Mouse (Mus musculus): ENCODE results near the gene Clta. TPM values are rescaled to one million over a fixed set of nuclear protein-coding genes. Genes with fewer than 3 reads are reported as not detected.

Gene Clta
- polyA plus RNA-seq, 1 experiment from 2014 or later = 217 TPM

DNA sequence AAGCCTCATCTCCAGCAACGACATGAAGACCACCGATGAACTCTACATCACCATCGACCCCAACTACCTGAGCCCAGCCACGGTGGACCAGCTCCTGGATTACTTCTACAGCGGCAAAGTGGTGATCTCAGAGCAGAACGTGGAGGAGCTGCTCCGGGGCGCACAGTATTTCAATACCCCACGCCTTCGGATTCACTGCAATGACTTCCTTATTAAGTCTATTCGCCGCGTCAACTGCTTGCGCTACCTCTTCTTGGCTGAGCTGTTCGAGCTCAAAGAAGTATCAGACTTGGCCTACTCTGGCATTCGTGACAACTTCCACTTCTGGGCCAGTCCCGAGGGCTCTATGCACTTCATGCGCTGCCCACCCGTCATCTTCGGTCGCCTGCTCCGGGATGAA lies 20.5 kb upstream of the Clta start:
- no peak overlapping the region for H3K27ac ChIP-seq
- DNase-seq (ENCODE audit: low spot score) = no peak
- H3K27me3 ChIP-seq (ENCODE audit: low read depth, poor library complexity, severe bottlenecking) = 0 out of 2 replicates have a peak, but pooled peaks cover 3% of the 10 kb centered on the region
- WGBS = 92% methylated on average over 22 of the region's 22 CpGs
- H3K4me3 ChIP-seq = no peak overlapping the region
- no peaks in the 10 kb centered on the region for H3K36me3 ChIP-seq
- H3K4me1 ChIP-seq = peaks cover 16% of the 10 kb centered on the region
- H3K9me3 ChIP-seq (replicated peaks) = no peaks in the 10 kb centered on the region

GRCm38 (mm10) chr4:43984326-43984725 lies 19.9 kb upstream of the Clta start:
- Histone ChIP-seq H3K27ac (no peak overlapping the region), H3K36me3 (no peaks in the 10 kb centered on the region), H3K9me3 (replicated peaks) (no peaks in the 10 kb centered on the region), H3K4me1 (peaks cover 10% of the 10 kb centered on the region), H3K27me3 (ENCODE audit: low read depth, poor library complexity, severe bottlenecking) (0 out of 2 replicates have a peak, but pooled peaks cover 3% of the 10 kb centered on the region), H3K4me3 (no peak overlapping the region)
- peak; percentile 26 for DNase-seq (ENCODE audit: low spot score)
- 92% methylated on average over 19 of the region's 19 CpGs for WGBS

DNA sequence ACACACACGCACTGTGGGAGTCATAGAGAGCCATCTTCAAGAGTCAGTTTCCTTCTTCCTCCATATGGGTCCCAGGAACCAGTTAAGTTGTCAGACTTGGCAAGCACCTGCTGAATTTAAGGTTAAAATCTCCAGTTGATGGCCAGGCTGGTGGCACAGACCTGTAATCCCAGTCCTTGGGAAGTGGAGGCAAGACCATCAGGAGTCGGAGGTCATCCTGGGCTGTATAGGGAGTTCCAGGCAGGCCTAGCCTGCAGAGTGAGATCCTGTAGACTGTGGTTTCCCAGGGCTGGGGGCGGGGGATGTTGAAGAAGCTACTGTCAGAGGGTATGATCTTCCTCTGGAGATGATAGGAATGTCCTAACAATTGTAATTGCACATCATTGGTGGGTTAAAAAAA lies 15.3 kb upstream of the Clta start:
- DNase-seq (ENCODE audit: low spot score) = peak; percentile 15
- H3K4me1 ChIP-seq = no peaks in the 10 kb centered on the region

GRCm38 (mm10) chr4:43993072-43993471 lies 11.2 kb upstream of the Clta start:
- Histone ChIP-seq H3K4me3 (no peak overlapping the region), H3K27me3 (ENCODE audit: low read depth, poor library complexity, severe bottlenecking) (no peaks in the 10 kb centered on the region), H3K36me3 (no peaks in the 10 kb centered on the region), H3K4me1 (no peaks in the 10 kb centered on the region), H3K9me3 (replicated peaks) (no peaks in the 10 kb centered on the region), H3K27ac (no peak overlapping the region)
- peak; percentile 21 for DNase-seq (ENCODE audit: low spot score)
- 93% methylated on average over 11 of the region's 11 CpGs for WGBS

More for the DNA sequence above, 15.3 kb upstream of the Clta start:
- Histone ChIP-seq H3K9me3 (replicated peaks) (no peaks in the 10 kb centered on the region), H3K27ac (no peak overlapping the region), H3K36me3 (no peaks in the 10 kb centered on the region), H3K4me3 (no peak overlapping the region), H3K27me3 (ENCODE audit: low read depth, poor library complexity, severe bottlenecking) (0 out of 2 replicates have a peak, but pooled peaks cover 3% of the 10 kb centered on the region)
- 89% methylated on average over 3 of the region's 3 CpGs for WGBS

DNA sequence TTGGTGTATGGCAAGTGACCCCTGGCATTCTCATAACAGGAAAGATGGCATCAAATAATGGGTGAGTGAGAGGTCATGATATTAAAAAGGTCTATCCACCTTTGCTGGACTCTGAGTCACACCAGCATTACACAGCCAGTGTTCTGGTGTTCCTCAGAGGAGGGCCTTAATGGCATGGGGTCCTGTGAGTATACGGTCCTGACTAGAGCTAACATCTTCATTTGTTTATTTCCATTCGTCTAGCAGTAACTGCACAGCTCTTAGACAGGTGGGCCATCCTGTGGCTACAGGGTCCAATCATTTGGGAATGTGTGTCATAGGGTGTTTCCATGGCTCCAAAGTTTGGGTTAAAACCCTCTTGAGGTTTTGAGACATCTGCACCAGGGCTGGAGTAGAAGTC lies 9.9 kb upstream of the Clta start:
- Histone ChIP-seq H3K27me3 (ENCODE audit: low read depth, poor library complexity, severe bottlenecking) (no peaks in the 10 kb centered on the region), H3K4me1 (no peaks in the 10 kb centered on the region), H3K9me3 (replicated peaks) (no peaks in the 10 kb centered on the region), H3K36me3 (no peaks in the 10 kb centered on the region), H3K4me3 (no peak overlapping the region), H3K27ac (no peak overlapping the region)
- WGBS = 74% methylated on average over 2 of the region's 2 CpGs
- no peak for DNase-seq (ENCODE audit: low spot score)

GRCm38 (mm10) chr4:44003622-44004021 lies 630 bp upstream of the Clta start:
- Histone ChIP-seq H3K9me3 (replicated peaks) (no peaks in the 10 kb centered on the region), H3K4me1 (no peaks in the 10 kb centered on the region), H3K4me3 (no peak overlapping the region), H3K27ac (no peak overlapping the region), H3K36me3 (no peaks in the 10 kb centered on the region), H3K27me3 (ENCODE audit: low read depth, poor library complexity, severe bottlenecking) (no peaks in the 10 kb centered on the region)
- DNase-seq (ENCODE audit: low spot score) = no peak
- 91% methylated on average over 6 of the region's 6 CpGs for WGBS

GRCm38 (mm10) chr4:44004623-44005409 lies 564 bp downstream of the Clta start:
- H3K27ac ChIP-seq = no peak overlapping the region
- DNase-seq (ENCODE audit: low spot score) = no peak
- WGBS = 71% methylated on average over 3 of the region's 3 CpGs
- no peaks in the 10 kb centered on the region for H3K27me3 ChIP-seq (ENCODE audit: low read depth, poor library complexity, severe bottlenecking)
- no peaks in the 10 kb centered on the region for H3K4me1 ChIP-seq
- no peaks in the 10 kb centered on the region for H3K9me3 ChIP-seq (replicated peaks)
- H3K36me3 ChIP-seq = no peaks in the 10 kb centered on the region
- H3K4me3 ChIP-seq = no peak overlapping the region

DNA sequence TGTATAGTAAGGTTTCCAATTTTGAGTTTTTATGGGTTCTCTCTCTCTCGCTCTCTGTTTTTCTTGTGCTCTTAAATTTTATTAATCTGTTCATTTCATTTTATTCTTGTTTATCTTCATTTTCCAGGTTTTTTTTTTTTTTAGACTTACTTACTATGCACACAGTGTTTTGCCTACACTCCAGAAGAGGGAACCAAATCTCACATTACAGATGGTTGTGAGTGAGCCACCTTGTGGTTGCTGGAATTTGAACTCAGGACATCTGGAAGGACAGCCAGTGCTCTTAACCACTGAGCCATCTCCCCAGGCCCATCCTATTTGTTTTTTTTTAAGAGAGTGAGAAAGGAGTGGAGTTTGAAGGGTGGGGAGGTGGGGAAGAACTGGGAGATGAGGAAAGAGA lies 5.9 kb downstream of the Clta start:
- H3K9me3 ChIP-seq (replicated peaks) = no peaks in the 10 kb centered on the region
- peaks cover 20% of the 10 kb centered on the region for H3K4me1 ChIP-seq
- no peak overlapping the region for H3K4me3 ChIP-seq
- 90% methylated on average over 1 of the region's 1 CpGs for WGBS
- no peak for DNase-seq (ENCODE audit: low spot score)
- no peaks in the 10 kb centered on the region for H3K27me3 ChIP-seq (ENCODE audit: low read depth, poor library complexity, severe bottlenecking)
- H3K36me3 ChIP-seq = no peaks in the 10 kb centered on the region
- H3K27ac ChIP-seq = no peak overlapping the region

- Histone ChIP-seq H3K4me3 (no peak overlapping the region), H3K27me3 (ENCODE audit: low read depth, poor library complexity, severe bottlenecking) (no peaks in the 10 kb centered on the region), H3K27ac (no peak overlapping the region), H3K9me3 (replicated peaks) (no peaks in the 10 kb centered on the region), H3K4me1 (peaks cover 20% of the 10 kb centered on the region), H3K36me3 (peaks cover 6% of the 10 kb centered on the region)
- 43% methylated on average over 2 of the region's 2 CpGs for WGBS
- no peak for DNase-seq (ENCODE audit: low spot score)
Observed at GRCm38 (mm10) chr4:44010893-44011292, 6.6 kb downstream of the Clta start.

DNA sequence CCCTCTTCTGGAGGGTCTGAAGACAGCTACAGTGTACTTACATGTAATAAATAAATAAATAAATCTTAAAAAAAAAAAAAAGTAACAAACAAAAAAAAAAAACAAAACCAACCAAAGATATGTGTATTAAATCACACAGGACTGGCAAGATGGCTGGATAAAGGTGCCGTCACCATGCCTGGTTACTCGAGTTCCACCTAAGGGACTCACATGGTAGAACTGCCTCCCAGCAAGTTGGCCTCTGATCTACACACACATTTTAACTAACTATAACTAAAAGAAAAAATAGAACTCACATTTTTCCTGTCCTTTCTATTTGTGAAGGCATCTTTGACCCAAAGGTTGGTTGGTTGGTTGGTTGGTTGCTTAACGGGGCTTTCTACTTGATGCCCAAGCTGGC lies 7.5 kb downstream of the Clta start:
- Histone ChIP-seq H3K27me3 (ENCODE audit: low read depth, poor library complexity, severe bottlenecking) (no peaks in the 10 kb centered on the region), H3K4me1 (peaks cover 20% of the 10 kb centered on the region), H3K36me3 (peaks cover 15% of the 10 kb centered on the region), H3K27ac (peak overlapping the region; percentile 85), H3K9me3 (replicated peaks) (no peaks in the 10 kb centered on the region), H3K4me3 (peak overlapping the region; percentile 77)
- WGBS = 80% methylated on average over 3 of the region's 3 CpGs
- no peak for DNase-seq (ENCODE audit: low spot score)

DNA sequence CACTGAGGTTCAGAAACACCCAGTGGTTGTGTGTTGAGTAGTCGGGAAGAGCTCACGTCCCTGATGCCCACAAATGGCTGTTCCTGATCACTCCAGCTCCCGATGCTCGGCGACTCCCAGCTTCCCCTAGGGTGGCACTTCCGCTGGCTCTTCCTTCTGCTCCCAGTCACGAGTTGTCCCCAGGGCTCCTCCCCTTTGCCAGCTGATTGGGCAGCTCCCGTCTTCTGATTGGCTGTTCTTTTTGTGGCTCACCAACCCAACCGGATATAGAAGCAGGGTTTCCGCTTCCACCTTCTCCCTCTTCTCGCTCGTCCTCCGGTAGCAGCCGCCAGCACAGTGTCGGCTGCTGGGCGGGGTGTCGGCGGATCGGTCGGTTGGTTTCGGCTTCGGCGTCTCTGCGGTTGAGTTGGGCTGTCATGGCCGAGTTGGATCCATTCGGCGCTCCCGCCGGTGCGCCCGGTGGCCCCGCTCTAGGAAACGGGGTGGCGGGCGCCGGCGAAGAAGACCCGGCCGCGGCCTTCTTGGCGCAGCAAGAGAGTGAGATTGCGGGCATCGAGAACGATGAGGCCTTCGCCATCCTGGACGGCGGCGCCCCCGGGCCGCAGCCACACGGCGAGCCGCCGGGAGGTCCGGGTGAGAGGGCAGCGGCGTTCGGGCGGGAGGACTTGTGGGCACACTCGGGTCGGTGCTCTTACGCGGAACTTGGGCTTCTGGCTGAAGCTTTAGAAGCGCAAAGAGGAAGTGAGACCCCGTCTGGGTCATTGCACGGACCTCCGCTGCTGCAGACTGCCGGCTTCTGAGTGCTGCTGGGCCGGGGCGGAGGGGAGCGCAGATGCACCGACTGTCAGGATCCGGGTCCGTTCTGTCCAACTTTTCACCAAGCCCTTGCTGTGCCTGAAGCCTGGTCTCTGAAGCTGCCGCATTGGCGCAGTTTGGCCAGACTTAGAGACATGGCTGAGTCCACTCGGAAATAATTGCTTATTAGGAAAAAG lies 8.4 kb downstream of the Clta start:
- H3K9me3 ChIP-seq (replicated peaks) = no peaks in the 10 kb centered on the region
- H3K27ac ChIP-seq = peak overlapping the region; percentile 85
- H3K36me3 ChIP-seq = peaks cover 20% of the 10 kb centered on the region
- no peaks in the 10 kb centered on the region for H3K27me3 ChIP-seq (ENCODE audit: low read depth, poor library complexity, severe bottlenecking)
- H3K4me1 ChIP-seq = peaks cover 20% of the 10 kb centered on the region
- peak overlapping the region; percentile 77 for H3K4me3 ChIP-seq
- DNase-seq (ENCODE audit: low spot score) = peak; percentile 92
- under 1% methylated on average over 77 of the region's 77 CpGs for WGBS

DNA sequence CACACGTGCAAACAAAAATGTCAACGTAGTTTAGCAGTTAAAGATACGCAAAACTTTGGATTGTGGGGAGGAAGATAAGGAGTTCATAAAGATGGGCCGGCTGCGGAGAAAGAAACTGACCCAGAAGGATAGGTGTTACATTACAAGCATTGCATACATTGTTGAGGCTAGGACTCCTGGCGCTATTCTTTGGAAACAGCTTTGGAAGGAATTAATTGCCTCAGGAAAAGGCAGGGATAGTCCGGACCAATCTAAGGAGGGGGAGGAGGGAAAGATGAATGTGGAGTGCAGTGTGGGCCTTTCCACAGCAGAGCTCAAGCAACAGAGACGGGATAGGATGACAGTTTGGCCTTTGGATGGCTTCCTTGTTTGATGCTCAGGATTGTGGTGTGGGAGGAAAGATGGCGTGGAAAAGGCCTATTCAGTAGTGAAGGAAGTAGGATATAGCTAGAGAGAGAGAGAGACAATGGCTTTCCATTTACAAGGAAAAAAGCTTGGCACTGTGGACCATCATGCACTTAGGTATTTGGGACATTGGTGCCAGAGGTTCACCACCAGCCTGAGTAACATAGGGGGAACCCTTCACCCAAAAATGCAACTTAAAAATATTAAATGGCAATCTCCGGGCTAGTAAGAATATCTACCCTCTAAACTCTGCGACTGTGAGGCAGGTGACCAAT lies 9.3 kb downstream of the Clta start:
- peak overlapping the region; percentile 85 for H3K27ac ChIP-seq
- no peak for DNase-seq (ENCODE audit: low spot score)

More for the DNA sequence above, 9.3 kb downstream of the Clta start:
- WGBS = 30% methylated on average over 11 of the region's 11 CpGs
- Histone ChIP-seq H3K36me3 (peaks cover 26% of the 10 kb centered on the region), H3K4me3 (peak overlapping the region; percentile 77), H3K9me3 (replicated peaks) (no peaks in the 10 kb centered on the region), H3K27me3 (ENCODE audit: low read depth, poor library complexity, severe bottlenecking) (no peaks in the 10 kb centered on the region), H3K4me1 (peaks cover 20% of the 10 kb centered on the region)

Data from limb, embryonic 10.5 days (tissue).